Mouse (Mus musculus): ENCODE measurements at regions not wholly inside any gene's neighbourhood (a gene's known extent, or its start where the extent isn't known, plus 50 kb on each side); places are given as distances from the start of the nearest gene placed in this dataset.

DNA sequence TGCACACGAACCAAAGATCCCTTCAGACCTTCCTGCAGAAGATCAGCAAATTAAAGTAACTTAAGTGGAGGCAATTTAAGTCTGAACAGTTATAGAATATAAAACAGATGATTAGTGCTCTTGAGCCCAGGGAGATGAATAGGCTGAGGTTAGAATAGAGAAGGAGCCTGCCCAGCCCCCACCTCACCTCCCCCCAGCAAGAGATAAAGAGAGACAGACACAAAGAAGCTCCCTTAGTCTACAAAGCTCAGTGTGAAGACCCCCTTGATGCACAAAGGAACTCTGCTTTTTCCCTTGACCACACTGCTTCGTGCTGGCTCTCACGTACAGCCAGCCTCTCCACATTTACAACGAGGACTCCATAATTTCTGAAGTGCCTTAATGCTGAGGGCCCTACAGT, 67.3 kb upstream of the Ndn start:
- no peaks in the 10 kb centered on the region for H3K4me1 ChIP-seq (ENCODE audit: control insufficient read depth, insufficient read depth, low read length)
- TF ChIP-seq POLR2A (IDR thresholded peaks at IDR 0.05; ENCODE audit: control insufficient read depth, low read depth, low read length) (no peak), CTCF (IDR thresholded peaks at IDR 0.05; ENCODE audit: control insufficient read depth, insufficient read depth, insufficient replicate concordance, low read depth, low read length) (no peak)
- no peaks in the 10 kb centered on the region for H3K27me3 ChIP-seq (ENCODE audit: control insufficient read depth, insufficient read depth, low read length)
- no peak overlapping the region for H3K4me3 ChIP-seq (ENCODE audit: control insufficient read depth, low read depth, low read length)
- no peaks in the 10 kb centered on the region for H3K36me3 ChIP-seq (ENCODE audit: control insufficient read depth, insufficient read depth, low read length)
- no peak overlapping the region for H3K27ac ChIP-seq (ENCODE audit: control insufficient read depth, insufficient read depth, low read depth, low read length)

All from testis, adult 2 months (tissue).